Mouse (Mus musculus): ENCODE results near the gene Dctpp1.

Gene Dctpp1

GRCm38 (mm10) chr7:127231826-127232621 lies 28.5 kb downstream of the Dctpp1 start:
- DNase-seq (ENCODE audit: low spot score in 2 of 2): no peak

GRCm38 (mm10) chr7:127231376-127231775 lies 29.1 kb downstream of the Dctpp1 start:
- DNase-seq (ENCODE audit: low spot score in 2 of 2): no peak

GRCm38 (mm10) chr7:127228615-127229303 lies 31.8 kb downstream of the Dctpp1 start:
- peak; percentile 58 to 76 for DNase-seq (ENCODE audit: low spot score in 2 of 2)

- DNase-seq (ENCODE audit: low spot score in 2 of 2): no peak
Measured at GRCm38 (mm10) chr7:127225147-127225995, 35.1 kb downstream of the Dctpp1 start.

- no peak for DNase-seq (ENCODE audit: low spot score in 2 of 2)
Measured at GRCm38 (mm10) chr7:127224616-127225015, 35.9 kb downstream of the Dctpp1 start.

GRCm38 (mm10) chr7:127223515-127224478 lies 36.7 kb downstream of the Dctpp1 start:
- DNase-seq (ENCODE audit: low spot score in 2 of 2): no peak

GRCm38 (mm10) chr7:127223106-127223505 lies 37.4 kb downstream of the Dctpp1 start:
- DNase-seq (ENCODE audit: low spot score in 2 of 2): no peak

GRCm38 (mm10) chr7:127220440-127220839 lies 40.1 kb downstream of the Dctpp1 start:
- DNase-seq (ENCODE audit: low spot score in 2 of 2): no peak

- no peak for DNase-seq (ENCODE audit: low spot score in 2 of 2)
Measured at GRCm38 (mm10) chr7:127218670-127219069, 41.8 kb downstream of the Dctpp1 start.

- DNase-seq (ENCODE audit: low spot score in 2 of 2): no peak
Measured at GRCm38 (mm10) chr7:127217901-127218642, 42.4 kb downstream of the Dctpp1 start.

- no peak for DNase-seq (ENCODE audit: low spot score in 2 of 2)
Measured at GRCm38 (mm10) chr7:127217475-127217874, 43.0 kb downstream of the Dctpp1 start.

GRCm38 (mm10) chr7:127216307-127216706 lies 44.2 kb downstream of the Dctpp1 start:
- no peak for DNase-seq (ENCODE audit: low spot score in 2 of 2)

GRCm38 (mm10) chr7:127214981-127215871 lies 45.3 kb downstream of the Dctpp1 start:
- DNase-seq (ENCODE audit: low spot score in 2 of 2): peak in 1 of 2 experiments; percentile 40

GRCm38 (mm10) chr7:127214521-127214920 lies 46.0 kb downstream of the Dctpp1 start:
- DNase-seq (ENCODE audit: low spot score in 2 of 2): no peak

- no peak for DNase-seq (ENCODE audit: low spot score in 2 of 2)
Measured at GRCm38 (mm10) chr7:127213930-127214329, 46.6 kb downstream of the Dctpp1 start.

GRCm38 (mm10) chr7:127213485-127213884 lies 47.0 kb downstream of the Dctpp1 start:
- peak in 1 of 2 experiments; percentile 13 for DNase-seq (ENCODE audit: low spot score in 2 of 2)

GRCm38 (mm10) chr7:127212432-127213250 lies 47.9 kb downstream of the Dctpp1 start:
- DNase-seq (ENCODE audit: low spot score in 2 of 2): no peak

GRCm38 (mm10) chr7:127211014-127211745 lies 49.3 kb downstream of the Dctpp1 start:
- no peak for DNase-seq (ENCODE audit: low spot score in 2 of 2)

Measured in frontal cortex, postnatal 10 days (tissue).